Mouse (Mus musculus): ENCODE measurements at regions not wholly inside any gene's neighbourhood (a gene's known extent, or its start where the extent isn't known, plus 50 kb on each side); places are given as distances from the start of the nearest gene placed in this dataset.

GRCm38 (mm10) chr16:9353811-9354210 is 523.9 kb downstream of the 1810013L24Rik start:
- no peak for DNase-seq (ENCODE audit: low spot score)

DNA sequence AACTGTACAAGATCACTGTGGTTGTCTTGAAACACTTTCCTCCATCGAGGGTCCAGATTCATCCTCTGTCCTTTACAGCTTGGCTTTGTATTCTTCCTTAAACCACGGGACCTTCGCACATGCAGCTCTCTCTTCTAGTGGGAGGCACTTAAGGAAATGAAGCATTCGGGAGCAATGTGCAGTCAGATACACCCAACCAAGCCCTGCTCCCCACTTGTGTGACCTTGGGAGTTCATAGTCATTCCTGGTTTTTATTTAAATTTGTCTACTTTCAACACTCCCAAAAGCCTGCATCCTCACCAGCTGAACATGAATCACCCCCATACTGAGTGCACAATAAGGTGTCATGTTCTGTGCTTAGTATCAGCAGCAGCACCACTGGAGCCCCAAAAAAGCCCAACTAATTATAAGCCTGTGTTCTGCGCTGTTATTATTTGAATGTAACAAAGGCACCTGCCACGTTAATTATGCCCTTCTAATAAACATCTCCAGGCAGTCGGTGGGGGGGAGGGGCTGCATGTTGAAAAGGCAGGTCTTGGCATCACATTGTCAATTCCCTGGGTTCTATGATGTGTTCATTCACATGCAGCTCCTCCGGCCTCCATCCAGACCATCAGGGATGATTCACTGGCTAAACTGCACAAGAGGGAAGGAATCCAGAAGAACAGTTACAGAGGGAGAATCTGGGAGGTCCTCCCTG is 524.6 kb downstream of the 1810013L24Rik start:
- no peak for DNase-seq (ENCODE audit: low spot score)

GRCm38 (mm10) chr16:9358651-9359050 is 528.8 kb downstream of the 1810013L24Rik start:
- no peak for DNase-seq (ENCODE audit: low spot score)

DNA sequence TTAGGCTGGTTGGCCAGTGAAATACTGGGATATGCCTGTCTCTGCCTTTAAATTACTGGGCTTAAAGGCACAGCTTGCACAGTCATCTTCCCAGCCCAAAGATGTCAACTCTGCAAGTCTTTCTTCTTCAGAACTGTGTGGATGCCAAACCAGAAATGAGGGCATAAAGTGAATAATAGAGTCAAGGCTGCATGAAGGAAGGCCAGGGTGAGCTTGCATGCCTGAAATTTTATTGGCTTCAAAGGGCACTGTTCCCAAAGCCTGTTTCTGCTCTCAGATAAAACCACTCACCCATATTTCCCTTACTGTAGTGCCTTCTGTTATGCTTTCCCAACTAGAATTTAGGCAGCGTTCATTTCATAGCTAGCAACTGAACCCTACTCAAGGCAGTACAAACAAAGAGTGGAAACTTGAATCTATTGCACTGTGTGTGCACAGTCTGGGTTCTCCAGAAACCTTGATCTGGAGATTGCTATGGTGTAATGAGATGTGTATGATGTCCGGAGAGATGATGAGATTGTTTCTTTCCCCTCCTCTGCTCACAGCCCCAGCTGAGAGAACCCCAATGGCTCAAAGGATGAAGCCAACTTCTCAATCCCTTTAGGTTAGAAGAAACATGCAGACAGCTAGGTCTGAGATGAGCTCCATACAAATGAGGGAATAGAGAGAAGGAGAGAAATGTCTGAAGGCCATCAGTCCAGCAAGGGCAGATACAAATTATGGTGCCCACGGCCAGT is 529.7 kb downstream of the 1810013L24Rik start:
- DNase-seq (ENCODE audit: low spot score): no peak

GRCm38 (mm10) chr16:9360741-9361255 is 530.9 kb downstream of the 1810013L24Rik start:
- no peak for DNase-seq (ENCODE audit: low spot score)

DNA sequence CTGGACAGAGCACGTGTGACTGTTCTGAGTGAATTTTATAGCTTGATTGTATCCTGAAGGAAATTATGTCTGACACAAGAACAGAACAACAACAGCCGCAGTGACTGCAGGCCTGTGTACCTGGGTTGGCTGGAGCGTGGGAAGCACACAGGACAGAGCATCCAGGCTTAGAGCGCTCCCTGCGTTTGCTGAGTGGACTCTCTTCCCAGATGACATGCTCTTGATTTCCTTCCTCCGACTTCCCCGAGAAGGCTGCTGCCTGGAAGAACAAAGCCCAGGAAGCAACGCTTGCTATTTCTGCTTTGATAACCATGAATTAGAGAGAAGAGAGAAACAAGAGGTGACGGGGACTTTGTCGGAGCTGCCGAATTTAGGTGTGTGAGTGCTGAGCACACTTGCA is 532.2 kb downstream of the 1810013L24Rik start:
- no peak for DNase-seq (ENCODE audit: low spot score)

GRCm38 (mm10) chr16:9364105-9364504 is 534.2 kb downstream of the 1810013L24Rik start:
- DNase-seq (ENCODE audit: low spot score): no peak

DNA sequence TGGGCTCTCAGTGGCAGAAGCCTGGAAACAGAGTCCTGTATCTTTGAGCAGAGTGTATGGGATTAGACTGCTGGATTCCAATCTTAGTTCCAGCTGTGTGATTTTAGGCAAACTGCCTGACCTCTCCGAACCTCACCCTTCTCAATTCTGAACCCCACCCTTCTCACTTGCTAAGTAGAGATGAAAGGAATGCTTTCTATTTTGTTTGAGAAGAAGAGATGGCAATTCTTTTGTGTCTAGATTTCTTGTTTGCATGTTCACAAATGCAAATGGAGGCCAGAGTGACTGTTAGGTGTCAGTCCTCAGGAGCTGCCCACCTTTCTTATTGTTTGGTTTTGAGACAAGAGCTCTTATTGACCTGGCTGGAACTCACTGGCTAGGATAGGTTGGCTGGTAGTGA is 561.1 kb downstream of the 1810013L24Rik start:
- DNase-seq (ENCODE audit: low spot score): no peak

DNA sequence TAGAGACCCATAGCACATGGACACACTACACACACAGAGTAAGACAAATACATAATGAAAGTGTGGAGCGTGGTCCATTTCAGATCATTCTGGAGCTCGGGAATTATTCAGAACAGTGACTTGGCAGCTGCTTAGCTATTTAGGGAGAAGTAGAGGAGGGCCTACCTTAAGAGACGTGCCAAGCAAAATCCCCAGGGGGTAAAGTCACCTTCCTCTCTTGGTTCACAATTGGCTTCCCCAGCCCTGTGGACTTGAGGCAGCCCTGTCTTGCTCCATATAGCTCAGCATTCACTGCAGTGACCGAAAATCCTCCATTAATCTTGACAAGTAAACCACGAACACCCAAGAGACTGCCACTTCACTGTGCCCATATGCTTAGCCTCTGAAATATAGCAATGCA is 574.8 kb downstream of the 1810013L24Rik start:
- no peak for DNase-seq (ENCODE audit: low spot score)

DNA sequence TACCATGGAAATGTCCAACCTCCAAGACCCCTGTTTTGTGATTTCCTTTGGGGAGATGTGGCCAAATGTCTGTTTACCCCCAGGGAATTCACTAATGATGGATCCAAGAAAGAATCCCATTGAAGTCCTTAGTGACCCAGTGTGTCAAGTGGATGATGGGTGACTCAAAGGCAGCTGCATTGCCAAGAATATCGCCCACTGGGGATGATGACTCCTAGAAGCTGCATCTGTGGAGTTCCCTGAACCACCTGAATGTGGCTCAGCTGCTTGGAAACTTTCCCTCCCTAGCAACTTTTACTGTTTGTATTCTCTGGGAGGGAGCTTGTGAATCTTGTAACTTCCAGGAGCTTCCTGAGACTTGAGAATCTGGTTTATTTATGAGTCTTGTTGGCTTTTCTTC is 578.3 kb downstream of the 1810013L24Rik start:
- DNase-seq (ENCODE audit: low spot score): no peak

DNA sequence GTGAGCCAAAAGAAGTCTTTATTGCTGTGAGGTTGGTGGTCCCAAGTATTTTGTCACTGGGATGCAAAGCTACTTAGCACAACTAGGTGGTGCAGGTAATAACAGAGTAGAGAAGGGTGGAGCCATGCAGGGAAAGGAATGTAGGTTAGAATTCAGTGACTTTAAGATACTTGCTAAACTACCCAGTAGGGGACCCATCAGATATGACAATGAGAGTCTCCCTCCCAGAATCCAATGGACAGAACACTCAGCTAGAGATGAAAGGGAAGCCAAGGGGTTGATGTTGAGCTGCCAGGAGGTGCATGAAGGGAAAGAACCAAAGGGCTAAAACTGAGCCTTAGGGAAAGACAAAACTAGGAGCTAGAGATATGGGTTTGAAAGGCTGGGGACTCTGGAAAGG is 564.9 kb downstream of the Grin2a start:
- no peak for DNase-seq (ENCODE audit: low spot score)

- DNase-seq (ENCODE audit: low spot score): no peak
Observed at GRCm38 (mm10) chr16:9439300-9439856, 556.0 kb downstream of the Grin2a start.

DNA sequence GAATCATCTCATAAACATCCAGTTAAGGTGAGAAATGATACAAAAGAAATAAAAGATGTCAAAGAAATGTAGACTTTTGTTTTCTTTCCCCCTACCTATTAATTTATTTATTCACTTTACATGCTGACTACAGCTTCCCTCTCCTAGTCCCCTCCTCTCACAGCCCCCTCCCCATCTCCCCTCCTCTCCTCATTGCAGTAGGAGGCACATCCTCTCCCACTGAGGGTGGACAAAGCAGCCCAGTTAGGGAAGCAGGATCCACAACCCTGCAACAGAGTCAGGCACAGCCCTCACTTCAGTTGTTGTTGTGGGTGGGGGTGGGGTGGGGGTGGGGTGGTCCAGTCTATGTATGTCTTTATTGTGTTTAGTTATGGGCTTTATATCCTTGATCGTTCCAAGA is 555.5 kb downstream of the Grin2a start:
- no peak for DNase-seq (ENCODE audit: low spot score)

DNA sequence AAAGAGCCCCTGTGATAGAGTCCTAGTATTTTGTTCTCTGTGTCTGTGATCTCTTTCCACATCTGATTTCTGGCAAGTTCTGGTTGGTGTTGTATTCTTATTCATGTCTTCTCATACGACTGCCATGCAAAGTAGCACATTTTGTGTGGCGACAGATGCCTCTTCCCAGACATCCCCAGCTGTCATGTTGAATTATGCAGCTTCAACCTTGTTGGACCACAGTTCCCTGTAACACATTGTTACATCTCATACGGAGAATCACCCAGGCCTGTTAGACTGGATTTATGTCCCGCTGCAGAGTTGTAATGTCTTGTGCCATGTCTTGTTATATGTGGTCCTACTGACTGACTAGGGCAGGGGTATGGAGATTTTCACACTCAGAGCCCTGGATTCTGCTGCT is 543.3 kb downstream of the Grin2a start:
- no peak for DNase-seq (ENCODE audit: low spot score)

DNA sequence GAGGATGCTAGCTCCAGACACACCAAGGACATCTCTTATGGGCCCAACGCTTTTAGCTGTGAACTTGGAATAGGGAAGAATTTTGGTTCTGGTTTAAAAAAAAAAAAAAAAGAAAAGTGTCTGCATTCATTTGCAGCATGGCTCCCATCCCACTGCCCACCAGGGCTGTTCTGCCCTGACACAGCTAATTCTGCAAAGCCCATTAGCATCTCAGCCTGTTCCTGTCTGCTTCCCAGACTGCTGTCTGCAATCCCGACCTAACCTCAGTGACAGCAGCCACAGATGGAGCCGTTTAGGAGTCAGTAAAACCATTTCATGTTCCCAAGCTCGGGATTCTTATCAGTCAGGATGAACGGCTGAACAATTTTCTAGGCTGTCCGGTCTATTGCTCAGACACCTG is 537.8 kb downstream of the Grin2a start:
- no peak for DNase-seq (ENCODE audit: low spot score)

DNA sequence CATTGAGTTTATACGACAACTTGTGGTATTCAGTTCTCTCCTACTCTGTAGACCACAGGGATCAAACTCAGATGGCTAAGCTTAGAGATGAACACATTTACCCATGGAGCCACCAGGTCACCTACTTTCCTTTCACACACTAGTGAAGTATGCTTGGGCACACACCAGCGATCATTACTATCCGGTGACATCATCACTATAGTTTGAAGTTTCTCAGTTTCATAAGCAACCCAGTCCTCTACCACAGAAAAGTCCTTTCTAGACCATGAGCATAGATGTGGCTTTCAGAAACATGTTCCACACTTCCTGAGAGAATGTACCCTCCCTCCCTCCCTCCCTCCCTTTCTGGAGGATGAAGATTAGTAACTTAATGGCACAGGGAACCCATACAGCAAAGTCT is 532.9 kb downstream of the Grin2a start:
- DNase-seq (ENCODE audit: low spot score): no peak

- DNase-seq (ENCODE audit: low spot score): no peak
Observed at GRCm38 (mm10) chr16:9469394-9469793, 526.0 kb downstream of the Grin2a start.

- no peak for DNase-seq (ENCODE audit: low spot score)
Observed at GRCm38 (mm10) chr16:9485291-9485690, 510.1 kb downstream of the Grin2a start.

- no peak for DNase-seq (ENCODE audit: low spot score)
Observed at GRCm38 (mm10) chr16:9498301-9498700, 497.1 kb downstream of the Grin2a start.

GRCm38 (mm10) chr16:9501713-9502112 is 493.6 kb downstream of the Grin2a start:
- DNase-seq (ENCODE audit: low spot score): no peak

- DNase-seq (ENCODE audit: low spot score): no peak
Observed at GRCm38 (mm10) chr16:9509666-9510065, 485.7 kb downstream of the Grin2a start.

GRCm38 (mm10) chr16:9514538-9514937 is 480.8 kb downstream of the Grin2a start:
- no peak for DNase-seq (ENCODE audit: low spot score)

Data from urinary bladder, postnatal 25 days (tissue).